Mouse (Mus musculus): ENCODE data around the gene Bub3. TPM values are rescaled to one million over a fixed set of nuclear protein-coding genes. Genes with fewer than 3 reads are reported as not detected.

The Bub3 gene
- polyA plus RNA-seq, 1 experiment from 2014 or later, result 249 TPM

Other genes with a start within 250 kb of the Bub3 start
- gene Cuzd1, start 237.9 kb upstream of the Bub3 start, polyA plus RNA-seq (2016; fragmentation: Nextera tagmentation; extraction: Ambion mirVana), result not detected in 2 replicates
- gene Fam24b, start 230.7 kb upstream of the Bub3 start, polyA plus RNA-seq (2016; fragmentation: Nextera tagmentation; extraction: Ambion mirVana), result not detected in 2 replicates
- not detected in 2 replicates for gene Fam24a, start 226.4 kb upstream of the Bub3 start, polyA plus RNA-seq (2016; fragmentation: Nextera tagmentation; extraction: Ambion mirVana)
- 17.3 and 20.8 TPM in 2 replicates for gene 2310057M21Rik, start 197.5 kb upstream of the Bub3 start, polyA plus RNA-seq (2016; fragmentation: Nextera tagmentation; extraction: Ambion mirVana)
- gene Pstk, start 189.1 kb upstream of the Bub3 start, polyA plus RNA-seq (2016; fragmentation: Nextera tagmentation; extraction: Ambion mirVana), result 49.7 and 51.5 TPM in 2 replicates
- 20.7 and 22.6 TPM in 2 replicates for gene Ikzf5, start 149.7 kb upstream of the Bub3 start, polyA plus RNA-seq (2016; fragmentation: Nextera tagmentation; extraction: Ambion mirVana)
- 84.0 and 87.5 TPM in 2 replicates for gene Acadsb, start 149.6 kb upstream of the Bub3 start, polyA plus RNA-seq (2016; fragmentation: Nextera tagmentation; extraction: Ambion mirVana)
- 0.64 and 0.79 TPM in 2 replicates for gene Hmx3, start 17.4 kb upstream of the Bub3 start, polyA plus RNA-seq (2016; fragmentation: Nextera tagmentation; extraction: Ambion mirVana)
- gene Hmx2, start 11.4 kb upstream of the Bub3 start, polyA plus RNA-seq (2016; fragmentation: Nextera tagmentation; extraction: Ambion mirVana), result 0.96 and 1.6 TPM in 2 replicates

Data from forebrain, embryonic 12.5 days (tissue).